Mouse (Mus musculus): Measurements from ENCODE around the gene Pomt2. TPM values are rescaled to one million over a fixed set of nuclear protein-coding genes. Genes with fewer than 3 reads are reported as not detected.

Gene Pomt2
- polyA plus RNA-seq, 1 experiment from 2014 or later = 4.4 TPM

GRCm38 (mm10) chr12:87121918-87122589 lies 25.7 kb downstream of the Pomt2 start:
- TF ChIP-seq CTCF (IDR thresholded peaks at IDR 0.05; ENCODE audit: low read depth) (no peak), EP300 (optimal IDR thresholded peaks at IDR 0.05) (no peak)
- 88% methylated on average over 4 of the region's 4 CpGs for WGBS
- Histone ChIP-seq H3K27me3 (ENCODE audit: control insufficient read depth, insufficient read depth, low read length) (no peaks in the 10 kb centered on the region), H3K27ac (replicated peaks) (no peak overlapping the region), H3K4me3 (ENCODE audit: low read depth, low read length) (no peak overlapping the region), H3K4me2 (replicated peaks; ENCODE audit: low read depth) (no peak overlapping the region), H3K4me1 (replicated peaks; ENCODE audit: control insufficient read depth, insufficient read depth) (no peaks in the 10 kb centered on the region), H3K36me3 (ENCODE audit: control insufficient read depth, insufficient read depth, low read length) (peaks cover 3% of the 10 kb centered on the region; the same call in 1 of the 2 replicates), H3K9ac (ENCODE audit: low read length) (no peak overlapping the region), H3K9me3 (ENCODE audit: control insufficient read depth, low read length) (no peaks in the 10 kb centered on the region)
- DNase-seq (ENCODE audit: low spot score) (no peak), ATAC-seq (ENCODE audit: low FRiP score, low TSS enrichment) (no peak)

- peaks cover 5% of the 10 kb centered on the region; the same call in 1 of the 2 replicates for H3K36me3 ChIP-seq (ENCODE audit: control insufficient read depth, insufficient read depth, low read length)
- no peak overlapping the region for H3K4me2 ChIP-seq (replicated peaks; ENCODE audit: low read depth)
- no peak overlapping the region for H3K27ac ChIP-seq (replicated peaks)
- DNase-seq (ENCODE audit: low spot score) = no peak
- H3K4me3 ChIP-seq (ENCODE audit: low read depth, low read length) = no peak overlapping the region
- WGBS = 66% methylated on average over 3 of the region's 3 CpGs
- no peaks in the 10 kb centered on the region; the same call in 1 of the 2 replicates for H3K27me3 ChIP-seq (ENCODE audit: control insufficient read depth, insufficient read depth, low read length)
- no peak for ATAC-seq (ENCODE audit: low FRiP score, low TSS enrichment)
- no peaks in the 10 kb centered on the region for H3K9me3 ChIP-seq (ENCODE audit: control insufficient read depth, low read length)
- no peak overlapping the region for H3K9ac ChIP-seq (ENCODE audit: low read length)
- no peaks in the 10 kb centered on the region for H3K4me1 ChIP-seq (replicated peaks; ENCODE audit: control insufficient read depth, insufficient read depth)
- no peak for TF ChIP-seq EP300 (optimal IDR thresholded peaks at IDR 0.05)
Observed at GRCm38 (mm10) chr12:87107357-87107977, 40.3 kb downstream of the Pomt2 start.

DNA sequence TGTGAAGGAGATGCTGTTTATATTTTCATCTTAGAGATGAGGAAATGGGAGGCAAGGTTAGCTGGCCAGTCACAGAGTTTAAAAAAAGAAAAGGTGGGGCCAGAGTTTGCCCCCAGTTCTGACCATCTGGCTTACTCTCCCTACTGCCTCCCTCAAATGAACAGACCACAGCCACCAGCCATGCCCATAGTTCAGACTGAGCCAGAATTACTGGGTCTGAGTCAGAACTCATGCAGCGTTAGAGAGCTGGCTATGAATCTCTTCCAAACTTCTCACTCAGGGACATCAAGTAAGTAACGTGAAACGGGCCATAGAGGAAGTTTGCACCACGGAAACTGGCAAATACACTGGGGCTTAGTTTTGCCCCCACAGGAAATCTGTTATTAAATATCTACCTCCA lies 43.0 kb downstream of the Pomt2 start:
- H3K9ac ChIP-seq (ENCODE audit: low read length) = no peak overlapping the region
- no peaks in the 10 kb centered on the region; the same call in 1 of the 2 replicates for H3K4me1 ChIP-seq (replicated peaks; ENCODE audit: control insufficient read depth, insufficient read depth)
- H3K4me2 ChIP-seq (replicated peaks; ENCODE audit: low read depth) = no peak overlapping the region
- WGBS = 69% methylated on average over 4 of the region's 4 CpGs
- no peaks in the 10 kb centered on the region for H3K9me3 ChIP-seq (ENCODE audit: control insufficient read depth, low read length)
- H3K27me3 ChIP-seq (ENCODE audit: control insufficient read depth, insufficient read depth, low read length) = no peaks in the 10 kb centered on the region; the same call in 1 of the 2 replicates
- no peak overlapping the region for H3K4me3 ChIP-seq (ENCODE audit: low read depth, low read length)
- no peak for TF ChIP-seq EP300 (optimal IDR thresholded peaks at IDR 0.05)
- no peak overlapping the region for H3K27ac ChIP-seq (replicated peaks)
- ATAC-seq (ENCODE audit: low FRiP score, low TSS enrichment) (no peak), DNase-seq (ENCODE audit: low spot score) (no peak)
- H3K36me3 ChIP-seq (ENCODE audit: control insufficient read depth, insufficient read depth, low read length) = no peaks in the 10 kb centered on the region

GRCm38 (mm10) chr12:87103471-87103870 lies 44.3 kb downstream of the Pomt2 start:
- Histone ChIP-seq H3K4me1 (replicated peaks; ENCODE audit: control insufficient read depth, insufficient read depth) (no peaks in the 10 kb centered on the region; the same call in 1 of the 2 replicates), H3K9ac (ENCODE audit: low read length) (no peak overlapping the region), H3K4me2 (replicated peaks; ENCODE audit: low read depth) (no peak overlapping the region), H3K27ac (replicated peaks) (no peak overlapping the region), H3K36me3 (ENCODE audit: control insufficient read depth, insufficient read depth, low read length) (no peaks in the 10 kb centered on the region), H3K27me3 (ENCODE audit: control insufficient read depth, insufficient read depth, low read length) (no peaks in the 10 kb centered on the region; the same call in 1 of the 2 replicates), H3K4me3 (ENCODE audit: low read depth, low read length) (no peak overlapping the region), H3K9me3 (ENCODE audit: control insufficient read depth, low read length) (no peaks in the 10 kb centered on the region)
- 88% methylated on average over 4 of the region's 4 CpGs for WGBS
- no peak for DNase-seq (ENCODE audit: low spot score)
- TF ChIP-seq EP300 (optimal IDR thresholded peaks at IDR 0.05) (no peak), CTCF (IDR thresholded peaks at IDR 0.05; ENCODE audit: low read depth) (no peak)
- no peak for ATAC-seq (ENCODE audit: low FRiP score, low TSS enrichment)

- no peaks in the 10 kb centered on the region for H3K36me3 ChIP-seq (ENCODE audit: control insufficient read depth, insufficient read depth, low read length)
- ATAC-seq (ENCODE audit: low FRiP score, low TSS enrichment) (0 out of 2 replicates have a peak, but pooled peaks have one; percentile 51), DNase-seq (ENCODE audit: low spot score) (no peak)
- H3K4me2 ChIP-seq (replicated peaks; ENCODE audit: low read depth) = peak within 1 kb of the TSS; percentile 52
- no peak within 1 kb of the TSS for H3K27ac ChIP-seq (replicated peaks)
- no peak for TF ChIP-seq EP300 (optimal IDR thresholded peaks at IDR 0.05)
- TF ChIP-seq CTCF (IDR thresholded peaks at IDR 0.05; ENCODE audit: low read depth) = no peak
- 5% methylated on average over 25 of the region's 32 CpGs for WGBS
- no peaks in the 10 kb centered on the region for H3K9me3 ChIP-seq (ENCODE audit: control insufficient read depth, low read length)
- peak within 1 kb of the TSS; percentile 24 for H3K4me3 ChIP-seq (ENCODE audit: low read depth, low read length)
- no peaks in the 10 kb centered on the region; the same call in 1 of the 2 replicates for H3K4me1 ChIP-seq (replicated peaks; ENCODE audit: control insufficient read depth, insufficient read depth)
- H3K27me3 ChIP-seq (ENCODE audit: control insufficient read depth, insufficient read depth, low read length) = no peaks in the 10 kb centered on the region; the same call in 1 of the 2 replicates
- H3K9ac ChIP-seq (ENCODE audit: low read length) = no peak within 1 kb of the TSS
Observed at GRCm38 (mm10) chr12:87102165-87102631, 45.6 kb downstream of the Pomt2 start, which contains the start of gene Ngb. Gene Ngb (minus strand): TSS chr12:87102539.

DNA sequence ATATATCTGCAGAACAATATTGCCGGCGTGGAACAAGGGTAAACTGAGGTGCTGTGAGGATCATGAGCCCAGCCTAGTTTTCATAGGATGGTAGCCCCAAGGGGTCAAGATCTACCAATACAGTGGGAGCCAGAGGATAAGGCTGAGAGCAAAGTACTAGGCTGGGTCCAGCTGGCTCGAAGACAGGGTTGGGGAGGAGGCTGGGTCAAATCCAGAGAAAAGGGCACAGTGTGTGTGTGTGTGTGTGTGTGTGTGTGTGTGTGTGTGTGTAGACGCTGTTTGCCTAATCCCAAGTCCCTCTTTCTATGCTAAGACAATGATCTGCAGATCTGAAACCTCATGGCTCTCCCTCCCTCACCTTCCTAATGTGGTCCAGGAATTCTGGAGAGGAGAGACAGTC lies 47.4 kb downstream of the Pomt2 start:
- no peaks in the 10 kb centered on the region; the same call in 1 of the 2 replicates for H3K27me3 ChIP-seq (ENCODE audit: control insufficient read depth, insufficient read depth, low read length)
- no peaks in the 10 kb centered on the region for H3K36me3 ChIP-seq (ENCODE audit: control insufficient read depth, insufficient read depth, low read length)
- ATAC-seq (ENCODE audit: low FRiP score, low TSS enrichment) (no peak), DNase-seq (ENCODE audit: low spot score) (no peak)
- no peak overlapping the region for H3K4me3 ChIP-seq (ENCODE audit: low read depth, low read length)
- TF ChIP-seq CTCF (IDR thresholded peaks at IDR 0.05; ENCODE audit: low read depth) = no peak
- TF ChIP-seq EP300 (optimal IDR thresholded peaks at IDR 0.05) = no peak
- H3K27ac ChIP-seq (replicated peaks) = no peak overlapping the region
- H3K9me3 ChIP-seq (ENCODE audit: control insufficient read depth, low read length) = no peaks in the 10 kb centered on the region
- 66% methylated on average over 4 of the region's 4 CpGs for WGBS
- H3K4me2 ChIP-seq (replicated peaks; ENCODE audit: low read depth) = no peak overlapping the region
- H3K4me1 ChIP-seq (replicated peaks; ENCODE audit: control insufficient read depth, insufficient read depth) = no peaks in the 10 kb centered on the region; the same call in 1 of the 2 replicates
- no peak overlapping the region for H3K9ac ChIP-seq (ENCODE audit: low read length)
